Mouse (Mus musculus) CH12.LX (cell line): ENCODE measurements around the gene Tekt4. TPM values are rescaled to one million over a fixed set of nuclear protein-coding genes. Genes with fewer than 3 reads are reported as not detected.

Experiments used
- DNase-seq: peaks from one replicate; pipeline ENCODE4 v3.0.0-alpha.2; 2013; ENCODE audit errors: extremely low read depth
- H3K27ac ChIP-seq: 2 replicates; pipeline ENCODE4 v1.5.1; 2012; ENCODE audit warnings: low read depth, mild to moderate bottlenecking, control low read depth, moderate library complexity; ENCODE audit not compliant: insufficient read depth
- H3K27me3 ChIP-seq: replicated peaks from 2 replicates; pipeline ENCODE3; 2012; ENCODE audit warnings: inconsistent platforms
- H3K36me3 ChIP-seq, 2 experiments: replicated peaks in 1 of 2; 2 replicates each; pipeline versions ENCODE3 to v1.6.1; 2012; ENCODE audit warnings: inconsistent platforms in 1 of 2, low read length in 1 of 2, mild to moderate bottlenecking in 1 of 2, mixed read lengths in 1 of 2, moderate library complexity in 1 of 2; ENCODE audit not compliant: control insufficient read depth in 1 of 2, insufficient read depth in 1 of 2
- H3K4me1 ChIP-seq, 2 experiments: 2 replicates each; pipeline ENCODE4 v1.6.1; 2012; ENCODE audit warnings: inconsistent platforms in 1 of 2, moderate library complexity in 1 of 2; ENCODE audit not compliant: insufficient read depth in 2 of 2, control insufficient read depth in 1 of 2
- H3K4me2 ChIP-seq: 2 replicates; pipeline ENCODE4 v1.6.1; 2012; ENCODE audit warnings: low read depth, mild to moderate bottlenecking, control low read depth; ENCODE audit not compliant: poor library complexity, insufficient read depth, severe bottlenecking
- H3K4me3 ChIP-seq, 3 experiments: fragments of 150-350 bp in 1 of 3; sonication (generic) in 1 of 3; replicated peaks in 1 of 3; 2 replicates each; pipeline versions ENCODE3 to v1.5.1; 2011 to 2012; ENCODE audit warnings: low read depth in 2 of 3, low read length in 2 of 3, mild to moderate bottlenecking in 2 of 3, moderate library complexity in 2 of 3, control low read depth in 1 of 3, improper control_type of control experiment in 1 of 3, inconsistent platforms in 1 of 3, mixed read lengths in 1 of 3; ENCODE audit not compliant: poor library complexity in 1 of 3
- H3K79me2 ChIP-seq: replicated peaks from 2 replicates; pipeline ENCODE4 v1.6.1; 2012; ENCODE audit warnings: mild to moderate bottlenecking, moderate library complexity; ENCODE audit not compliant: control insufficient read depth, poor library complexity, insufficient read depth, severe bottlenecking; ENCODE audit errors: extremely low read depth
- H3K9ac ChIP-seq: 2 replicates; pipeline ENCODE4 v1.6.1; 2012; ENCODE audit warnings: low read depth, mild to moderate bottlenecking, control low read depth, moderate library complexity; ENCODE audit not compliant: insufficient read depth
- H3K9me3 ChIP-seq: replicated peaks from 2 replicates; pipeline ENCODE3; 2012; ENCODE audit warnings: low read length, inconsistent platforms, mixed read lengths
- BHLHE40 ChIP-seq: IDR thresholded peaks from 2 replicates; pipeline ENCODE4 v1.6.1; 2011; ENCODE audit warnings: mild to moderate bottlenecking, low read depth, low read length, improper control_type of control experiment
- E2F4 ChIP-seq: IDR thresholded peaks from 2 replicates; pipeline ENCODE4 v1.6.1; 2011; ENCODE audit warnings: low read depth, low read length, improper control_type of control experiment; ENCODE audit not compliant: insufficient replicate concordance
- EP300 ChIP-seq: IDR thresholded peaks from 2 replicates; pipeline ENCODE4 v1.6.1; 2011; ENCODE audit warnings: low read length, improper control_type of control experiment
- ETS1 ChIP-seq: conservative IDR thresholded peaks from 2 replicates; pipeline ENCODE4 v1.6.1; 2012; ENCODE audit warnings: low read depth, mild to moderate bottlenecking, inconsistent platforms, low read length, improper control_type of control experiment, moderate library complexity
- HCFC1 ChIP-seq: IDR thresholded peaks from 2 replicates; pipeline ENCODE4 v1.6.1; 2012; ENCODE audit warnings: low read depth, mild to moderate bottlenecking, inconsistent platforms, low read length, improper control_type of control experiment
- IRF4 ChIP-seq: IDR thresholded peaks from 2 replicates; pipeline ENCODE4 v1.6.1; 2014; ENCODE audit warnings: low read depth, mild to moderate bottlenecking, inconsistent platforms, low read length, improper control_type of control experiment
- JUND ChIP-seq: conservative IDR thresholded peaks from 2 replicates; pipeline ENCODE4 v1.6.1; 2011; ENCODE audit warnings: low read depth, low read length, improper control_type of control experiment
- KAT2A ChIP-seq: IDR thresholded peaks from 2 replicates; pipeline ENCODE4 v1.6.1; 2012; ENCODE audit warnings: low read length, improper control_type of control experiment, inconsistent platforms; ENCODE audit not compliant: insufficient replicate concordance
- MAX ChIP-seq: IDR thresholded peaks from 2 replicates; pipeline ENCODE4 v1.6.1; 2011; ENCODE audit warnings: low read length, improper control_type of control experiment
- MAZ ChIP-seq: IDR thresholded peaks from 2 replicates; pipeline ENCODE4 v1.6.1; 2012; ENCODE audit warnings: low read depth, mild to moderate bottlenecking, inconsistent platforms, low read length, improper control_type of control experiment, moderate library complexity
- MEF2A ChIP-seq: IDR thresholded peaks from 2 replicates; pipeline ENCODE4 v1.6.1; 2014; ENCODE audit warnings: low read depth, mild to moderate bottlenecking, inconsistent platforms, low read length, improper control_type of control experiment, borderline replicate concordance
- MYC ChIP-seq: IDR thresholded peaks from 2 replicates; pipeline ENCODE4 v1.6.1; 2011; ENCODE audit warnings: low read depth, mild to moderate bottlenecking, improper control_type of control experiment, low read length
- NELFE ChIP-seq: IDR thresholded peaks from 2 replicates; pipeline ENCODE4 v1.6.1; 2011; ENCODE audit warnings: low read depth, low read length, improper control_type of control experiment
- PAX5 ChIP-seq: IDR thresholded peaks from 2 replicates; pipeline ENCODE4 v1.6.1; 2012; ENCODE audit warnings: low read length, inconsistent platforms, mixed read lengths
- TBP ChIP-seq: conservative IDR thresholded peaks from 2 replicates; pipeline ENCODE4 v1.6.1; 2011; ENCODE audit warnings: low read depth, low read length, improper control_type of control experiment
- UBTF ChIP-seq: IDR thresholded peaks from 2 replicates; pipeline ENCODE4 v1.6.1; 2012; ENCODE audit warnings: low read depth, mild to moderate bottlenecking, inconsistent platforms, low read length, improper control_type of control experiment, moderate library complexity
- USF2 ChIP-seq: conservative IDR thresholded peaks from 2 replicates; pipeline ENCODE4 v1.6.1; 2011; ENCODE audit warnings: low read depth, low read length, improper control_type of control experiment
- ZC3H11A ChIP-seq: IDR thresholded peaks from 2 replicates; pipeline ENCODE4 v1.6.1; 2012; ENCODE audit warnings: low read depth, mild to moderate bottlenecking, inconsistent platforms, low read length, improper control_type of control experiment
- ZMIZ1 ChIP-seq: IDR thresholded peaks from 2 replicates; pipeline ENCODE4 v1.6.1; 2012; ENCODE audit warnings: low read depth, mild to moderate bottlenecking, inconsistent platforms, low read length, improper control_type of control experiment
- dilution Hi-C: fragments of 300-500 bp; cut with MboI; formaldehyde crosslinking; loops from 2 replicates; pipeline ENCODE4 v1.14.3; 2020; ENCODE audit warnings: low sequenced_read_pairs; ENCODE audit not compliant: extremely low pct_unique_long_range_greater_than_20kb, extremely low pct_ligation_motif_present
- in situ Hi-C: fragments of 300-500 bp; cut with MboI; formaldehyde crosslinking; loops from 3 replicates; pipeline ENCODE4 v1.14.3; 2019; ENCODE audit warnings: low sequenced_read_pairs, low pct_ligation_motif_present, low pct_unique_long_range_greater_than_20kb, mixed read lengths
- polyA plus RNA-seq: library from polyadenylated mRNA; unstranded; fragments of >175 nt; gene quantifications from 2 replicates; pipeline ENCODE4 v1.2.1, GENCODE M21; 2012; ENCODE audit warnings: low read depth; ENCODE audit not compliant: insufficient read length
- total RNA-seq, 2 experiments: library from RNA; depleted of rRNA; stranded (reverse); fragments of 300-350 nt in 1 of 2; fragments of >200 nt in 1 of 2; gene quantifications; 2 replicates each; pipeline ENCODE4 v1.2.3; 2012 to 2014

Tekt4 gene
- total and polyA plus RNA-seq, 3 experiments: not detected

- no peak overlapping the region for H3K9ac ChIP-seq
- H3K79me2 ChIP-seq: no peaks in the 10 kb centered on the region
- no peak overlapping the region for H3K4me3 ChIP-seq
- H3K9me3 ChIP-seq: no peaks in the 10 kb centered on the region
- no peaks in the 10 kb centered on the region for H3K36me3 ChIP-seq
- in situ Hi-C loops (no loop called here), dilution Hi-C loops (no loop called here)
- no peak overlapping the region for H3K4me2 ChIP-seq
- peaks cover 77% of the 10 kb centered on the region for H3K27me3 ChIP-seq
- DNase-seq: no peak
- no peak overlapping the region for H3K27ac ChIP-seq
- H3K4me1 ChIP-seq: no peaks in the 10 kb centered on the region
- TF ChIP-seq USF2 (no peak), HCFC1 (no peak), MAZ (no peak), JUND (no peak), KAT2A (no peak), ZC3H11A (no peak), UBTF (no peak)
Measured at GRCm38 (mm10) chr17:25409621-25410020, 44.8 kb upstream of the Tekt4 start.

- TF ChIP-seq MEF2A: no peak
- TF ChIP-seq MYC: no peak
- TF ChIP-seq IRF4: no peak
- TF ChIP-seq E2F4: no peak
- TF ChIP-seq ETS1: no peak
- no peak for TF ChIP-seq ZMIZ1
- TF ChIP-seq EP300: no peak
- no peak for TF ChIP-seq MAX
- no peak for TF ChIP-seq BHLHE40
- TF ChIP-seq NELFE: no peak
- TF ChIP-seq JUND: no peak
- TF ChIP-seq TBP: no peak
- TF ChIP-seq PAX5: no peak
- TF ChIP-seq MAZ: no peak
- TF ChIP-seq, all 38 proteins: peak for 0
- H3K27me3 ChIP-seq: peaks cover 78% of the 10 kb centered on the region
- H3K4me3 ChIP-seq: no peak overlapping the region
- in situ Hi-C loops (no loop called here), dilution Hi-C loops (no loop called here)
- no peak overlapping the region for H3K9ac ChIP-seq
- no peaks in the 10 kb centered on the region for H3K4me1 ChIP-seq
- no peak for DNase-seq
- H3K27ac ChIP-seq: no peak overlapping the region
- no peaks in the 10 kb centered on the region for H3K36me3 ChIP-seq
- no peaks in the 10 kb centered on the region for H3K9me3 ChIP-seq
- H3K79me2 ChIP-seq: no peaks in the 10 kb centered on the region
- no peak overlapping the region for H3K4me2 ChIP-seq
Measured at GRCm38 (mm10) chr17:25410180-25410579, 44.2 kb upstream of the Tekt4 start.
